Mouse (Mus musculus) kidney, embryonic 14.5 days (tissue): ENCODE measurements around the gene Mrpl14. TPM values are rescaled to one million over a fixed set of nuclear protein-coding genes. Genes with fewer than 3 reads are reported as not detected.

ENCODE experiments used
- ATAC-seq: fragments of 200-750 bp; cut with Nextera tagmentation; 2 replicates; pipeline ENCODE4 v1.8.0; 2017; ENCODE audit warnings: moderate number of reproducible peaks, mild to moderate bottlenecking, moderate TSS enrichment, moderate library complexity; ENCODE audit not compliant: low FRiP score, low TSS enrichment
- H3K27ac ChIP-seq: fragments of 300-500 bp; sonication (generic); 2 replicates; pipeline ENCODE4 v1.5.1; 2014; ENCODE audit warnings: low read depth, mild to moderate bottlenecking, low read length, moderate library complexity, mixed read lengths
- H3K27me3 ChIP-seq: fragments of 300-500 bp; sonication (generic); 2 replicates; pipeline ENCODE4 v1.6.1; 2014; ENCODE audit warnings: mild to moderate bottlenecking, low read length; ENCODE audit not compliant: control insufficient read depth, insufficient read depth
- H3K36me3 ChIP-seq: fragments of 300-500 bp; sonication (generic); 2 replicates; pipeline ENCODE4 v1.6.1; 2014; ENCODE audit warnings: low read length, mixed read lengths; ENCODE audit not compliant: control insufficient read depth, insufficient read depth
- H3K4me1 ChIP-seq: fragments of 300-500 bp; sonication (generic); 2 replicates; pipeline ENCODE4 v1.6.1; 2014; ENCODE audit warnings: low read length, mixed read lengths; ENCODE audit not compliant: control insufficient read depth, insufficient read depth
- H3K4me2 ChIP-seq: fragments of 300-500 bp; sonication (generic); replicated peaks from 2 replicates; pipeline ENCODE4 v1.6.1; 2014; ENCODE audit warnings: low read depth, mild to moderate bottlenecking, low read length
- H3K4me3 ChIP-seq: fragments of 300-500 bp; sonication (generic); 2 replicates; pipeline ENCODE4 v1.5.1; 2014; ENCODE audit warnings: mild to moderate bottlenecking, low read length
- H3K9ac ChIP-seq: fragments of 300-500 bp; sonication (generic); 2 replicates; pipeline ENCODE4 v1.6.1; 2014; ENCODE audit warnings: low read depth, mild to moderate bottlenecking, low read length, moderate library complexity
- H3K9me3 ChIP-seq: fragments of 300-500 bp; sonication (generic); 2 replicates; pipeline ENCODE4 v1.6.1; 2016; ENCODE audit warnings: low read length; ENCODE audit not compliant: control insufficient read depth
- WGBS: fragments of 180-500 bp; shearing (Covaris S2); extraction: QIAGEN DNeasy Blood & Tissue Kit; methylation state at CpG from one replicate; pipeline ENCODE4 v1.1.7; 2014; 5-methylcytosine and 5-hydroxymethylcytosine counted together
- polyA plus RNA-seq: library from polyadenylated mRNA; unstranded; fragments of >200 nt; fragmentation: Nextera tagmentation; extraction: Ambion mirVana; gene quantifications from 2 replicates; pipeline ENCODE4 v1.2.1, GENCODE M21; 2014

Gene Mrpl14
- polyA plus RNA-seq, 1 experiment from 2014 or later: 154 TPM

DNA sequence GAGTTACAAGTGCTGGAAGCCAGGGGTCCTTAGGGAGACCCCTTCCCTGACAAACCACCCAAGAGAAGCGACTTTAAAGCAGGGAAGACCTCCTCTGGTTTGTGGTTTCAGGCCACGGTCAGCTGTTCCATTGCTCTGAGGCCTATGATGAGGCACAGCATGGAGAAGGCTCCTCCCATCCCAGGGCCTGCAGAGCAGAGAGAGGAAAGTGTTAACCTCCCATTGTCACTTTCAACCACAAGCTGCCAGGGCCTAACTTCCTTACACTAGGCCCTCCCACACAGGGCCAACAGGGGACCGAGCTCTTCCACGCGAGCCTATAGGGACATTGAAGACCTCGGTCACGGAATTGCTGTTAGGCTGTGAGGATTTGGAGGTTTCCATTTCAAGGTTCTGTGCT is 17.1 kb downstream of the Mrpl14 start:
- no peak overlapping the region for H3K9ac ChIP-seq
- peaks cover 4% of the 10 kb centered on the region; the same call in 1 of the 2 replicates for H3K36me3 ChIP-seq
- H3K4me2 ChIP-seq: no peak overlapping the region
- no peaks in the 10 kb centered on the region; the same call in 1 of the 2 replicates for H3K4me1 ChIP-seq
- ATAC-seq: no peak
- no peak overlapping the region for H3K27ac ChIP-seq
- WGBS: 46% methylated on average over 7 of the region's 7 CpGs
- no peaks in the 10 kb centered on the region for H3K27me3 ChIP-seq
- no peak overlapping the region for H3K4me3 ChIP-seq
- no peaks in the 10 kb centered on the region for H3K9me3 ChIP-seq

DNA sequence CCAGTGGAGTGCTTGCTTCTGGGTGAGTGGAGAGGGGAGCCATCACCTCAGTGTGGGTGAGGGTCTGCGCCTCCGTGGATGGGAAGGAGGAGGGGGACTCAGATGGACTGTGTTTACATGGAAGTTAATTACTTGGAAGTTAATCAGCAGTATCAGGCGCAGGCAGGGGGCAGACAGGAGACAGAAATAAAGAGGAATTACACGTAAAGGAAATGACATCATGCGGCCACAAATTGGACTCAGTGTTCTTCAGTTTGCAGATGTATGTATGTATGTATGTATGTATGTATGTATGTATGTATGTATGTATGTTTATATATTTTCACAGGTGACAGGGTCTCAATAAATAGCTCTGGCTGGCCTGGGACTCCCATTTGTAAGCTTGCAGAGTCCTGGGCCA is 20.7 kb downstream of the Mrpl14 start:
- H3K27me3 ChIP-seq: no peaks in the 10 kb centered on the region
- no peak overlapping the region for H3K4me2 ChIP-seq
- no peak for ATAC-seq
- H3K36me3 ChIP-seq: no peaks in the 10 kb centered on the region
- no peak overlapping the region for H3K9ac ChIP-seq
- no peaks in the 10 kb centered on the region; the same call in 1 of the 2 replicates for H3K4me1 ChIP-seq
- H3K27ac ChIP-seq: no peak overlapping the region
- H3K9me3 ChIP-seq: no peaks in the 10 kb centered on the region
- H3K4me3 ChIP-seq: no peak overlapping the region
- 71% methylated on average over 5 of the region's 5 CpGs for WGBS

DNA sequence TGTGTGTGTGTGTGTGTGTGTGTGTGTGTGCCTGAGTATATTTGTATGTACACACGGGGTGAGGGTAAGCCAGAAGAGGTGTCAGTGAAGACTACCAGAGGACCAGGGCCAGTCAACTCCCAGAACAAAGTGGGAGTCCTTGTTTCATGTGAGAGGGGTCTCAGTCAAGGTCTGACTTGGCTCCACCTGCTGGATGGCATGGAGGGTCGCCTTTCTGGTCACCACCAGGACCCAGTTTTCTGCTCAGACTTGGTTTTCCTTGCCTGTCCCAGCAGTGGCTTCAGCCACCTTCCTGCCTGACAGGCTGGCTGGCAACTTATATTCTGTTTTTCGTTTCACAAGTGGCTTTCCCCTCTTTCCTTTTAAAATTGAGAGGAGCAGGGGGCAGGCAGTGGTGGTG is 21.3 kb downstream of the Mrpl14 start:
- no peak for ATAC-seq
- Histone ChIP-seq H3K27ac (no peak overlapping the region), H3K9me3 (no peaks in the 10 kb centered on the region), H3K4me1 (no peaks in the 10 kb centered on the region; the same call in 1 of the 2 replicates), H3K4me2 (no peak overlapping the region), H3K36me3 (no peaks in the 10 kb centered on the region), H3K4me3 (no peak overlapping the region), H3K9ac (no peak overlapping the region), H3K27me3 (no peaks in the 10 kb centered on the region)
- WGBS: 30% methylated on average over 3 of the region's 3 CpGs

DNA sequence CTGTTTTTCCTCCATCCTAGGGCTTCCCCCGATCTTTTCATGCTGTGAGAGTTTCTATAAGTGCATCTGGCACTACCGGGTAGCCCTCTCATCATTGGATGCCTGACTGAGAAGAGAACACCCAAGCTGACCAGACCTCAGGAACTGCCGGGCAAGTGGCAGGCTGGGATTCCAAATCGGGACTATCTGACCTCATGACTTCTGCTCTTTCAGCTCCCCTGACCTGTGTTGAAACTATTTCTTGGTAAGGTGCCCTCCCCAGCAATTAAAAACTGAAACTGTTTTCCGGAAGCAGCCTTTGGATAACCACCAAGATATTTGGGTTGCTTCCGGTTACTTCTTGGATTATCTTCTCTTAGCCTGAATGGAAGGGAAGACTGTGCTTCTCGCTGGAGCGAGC is 22.1 kb downstream of the Mrpl14 start:
- Histone ChIP-seq H3K27ac (no peak overlapping the region), H3K27me3 (no peaks in the 10 kb centered on the region), H3K4me1 (no peaks in the 10 kb centered on the region; the same call in 1 of the 2 replicates), H3K4me3 (no peak overlapping the region), H3K9ac (no peak overlapping the region), H3K9me3 (no peaks in the 10 kb centered on the region), H3K4me2 (no peak overlapping the region), H3K36me3 (no peaks in the 10 kb centered on the region)
- no peak for ATAC-seq
- 85% methylated on average over 8 of the region's 8 CpGs for WGBS

DNA sequence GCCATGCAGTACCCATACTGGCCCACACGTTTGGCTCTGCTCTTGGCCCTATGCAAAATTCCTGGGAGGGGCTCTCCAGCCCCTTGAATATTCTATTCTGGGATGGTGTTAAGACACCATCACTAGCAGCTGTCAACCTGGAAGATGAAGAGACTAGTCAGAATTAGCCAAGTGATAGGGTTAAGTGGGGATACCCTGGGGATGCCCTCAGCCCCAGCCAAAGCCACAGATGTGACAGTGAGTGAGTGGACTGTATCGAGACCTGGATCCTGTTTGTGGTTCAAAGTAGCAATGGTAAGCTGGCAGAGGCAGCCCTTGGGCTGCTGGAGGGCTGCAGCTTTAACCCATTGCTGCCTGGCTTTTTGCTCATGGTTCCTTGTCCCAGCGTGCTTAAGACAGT is 23.7 kb downstream of the Mrpl14 start:
- Histone ChIP-seq H3K27me3 (no peaks in the 10 kb centered on the region), H3K4me2 (no peak overlapping the region), H3K27ac (no peak overlapping the region), H3K4me3 (no peak overlapping the region), H3K4me1 (no peaks in the 10 kb centered on the region; the same call in 1 of the 2 replicates), H3K9me3 (no peaks in the 10 kb centered on the region), H3K9ac (no peak overlapping the region), H3K36me3 (no peaks in the 10 kb centered on the region)
- WGBS: 45% methylated on average over 3 of the region's 3 CpGs
- ATAC-seq: no peak

DNA sequence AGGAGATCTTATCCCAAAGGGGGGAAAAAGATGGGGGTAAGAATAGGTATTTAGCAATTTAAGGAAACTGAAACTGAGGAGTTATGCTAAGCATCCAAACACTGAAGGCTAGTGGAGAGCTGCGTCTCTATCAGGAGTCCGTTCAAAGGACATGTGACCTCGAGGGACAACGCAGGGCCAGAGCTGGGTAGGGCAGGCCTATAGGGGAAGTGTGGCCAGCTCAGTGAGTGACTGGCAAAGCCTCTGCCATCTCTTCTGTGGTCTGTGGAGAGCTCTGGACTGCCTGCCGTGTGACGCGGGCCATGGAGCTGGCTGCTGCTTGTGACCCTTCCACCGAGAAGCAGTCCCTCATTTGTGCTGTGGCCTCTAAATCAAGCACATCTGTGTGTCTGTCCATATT is 24.3 kb downstream of the Mrpl14 start:
- WGBS: 86% methylated on average over 8 of the region's 8 CpGs
- no peak overlapping the region for H3K27ac ChIP-seq
- no peak overlapping the region for H3K4me3 ChIP-seq
- no peaks in the 10 kb centered on the region for H3K27me3 ChIP-seq
- H3K4me2 ChIP-seq: no peak overlapping the region
- no peak for ATAC-seq
- H3K4me1 ChIP-seq: no peaks in the 10 kb centered on the region
- H3K9me3 ChIP-seq: no peaks in the 10 kb centered on the region
- no peak overlapping the region for H3K9ac ChIP-seq
- H3K36me3 ChIP-seq: no peaks in the 10 kb centered on the region

DNA sequence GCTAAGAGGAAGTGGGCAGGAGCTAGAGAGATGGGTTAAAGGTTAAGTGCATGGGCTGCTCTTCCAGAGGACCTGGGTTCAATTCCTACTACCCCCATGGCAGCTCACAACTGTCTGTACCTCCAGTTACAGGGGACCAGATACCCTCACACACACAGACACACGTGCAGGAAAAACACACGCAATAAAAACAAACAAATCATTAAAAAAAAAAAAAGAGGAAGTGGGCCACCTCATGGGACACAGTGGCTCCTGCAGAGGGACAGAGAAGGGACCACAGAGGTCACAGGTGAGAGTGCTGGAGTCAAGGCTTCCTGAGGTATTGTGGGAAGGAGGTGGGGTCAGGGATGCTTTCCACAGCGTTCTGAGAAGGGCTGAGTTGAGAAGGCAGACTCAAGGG is 25.4 kb downstream of the Mrpl14 start:
- no peaks in the 10 kb centered on the region for H3K4me1 ChIP-seq
- H3K4me2 ChIP-seq: no peak overlapping the region
- no peaks in the 10 kb centered on the region for H3K36me3 ChIP-seq
- no peak overlapping the region for H3K27ac ChIP-seq
- WGBS: 57% methylated on average over 3 of the region's 3 CpGs
- no peak overlapping the region for H3K9ac ChIP-seq
- H3K27me3 ChIP-seq: no peaks in the 10 kb centered on the region
- ATAC-seq: no peak
- H3K9me3 ChIP-seq: no peaks in the 10 kb centered on the region
- H3K4me3 ChIP-seq: no peak overlapping the region

DNA sequence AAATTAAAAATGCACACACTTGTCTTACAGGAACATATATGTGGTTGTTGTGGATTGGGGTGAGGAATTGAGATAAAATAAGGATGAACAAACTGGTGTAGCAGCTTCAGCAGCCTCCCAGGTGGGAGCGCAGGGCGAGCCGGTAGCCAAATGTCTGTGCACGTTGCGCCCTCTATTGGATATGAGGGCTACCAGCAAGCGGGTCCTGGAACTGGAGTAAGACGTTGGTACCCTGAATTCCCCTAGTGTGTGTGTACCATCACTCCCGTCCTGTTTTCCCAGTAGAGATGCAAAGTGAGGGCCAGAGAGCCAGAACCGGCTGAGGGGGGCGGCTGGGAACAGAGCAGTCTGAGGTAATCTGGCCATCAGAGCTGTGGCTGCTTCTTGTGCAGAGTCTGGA is 32.2 kb downstream of the Mrpl14 start:
- H3K27ac ChIP-seq: no peak overlapping the region
- no peak overlapping the region for H3K9ac ChIP-seq
- WGBS: 12% methylated on average over 10 of the region's 10 CpGs
- no peaks in the 10 kb centered on the region; the same call in 1 of the 2 replicates for H3K4me1 ChIP-seq
- no peaks in the 10 kb centered on the region for H3K27me3 ChIP-seq
- H3K36me3 ChIP-seq: no peaks in the 10 kb centered on the region
- H3K4me3 ChIP-seq: no peak overlapping the region
- peak; percentile 28; the same call in 1 of the 2 replicates for ATAC-seq
- H3K4me2 ChIP-seq: no peak overlapping the region
- no peaks in the 10 kb centered on the region for H3K9me3 ChIP-seq

DNA sequence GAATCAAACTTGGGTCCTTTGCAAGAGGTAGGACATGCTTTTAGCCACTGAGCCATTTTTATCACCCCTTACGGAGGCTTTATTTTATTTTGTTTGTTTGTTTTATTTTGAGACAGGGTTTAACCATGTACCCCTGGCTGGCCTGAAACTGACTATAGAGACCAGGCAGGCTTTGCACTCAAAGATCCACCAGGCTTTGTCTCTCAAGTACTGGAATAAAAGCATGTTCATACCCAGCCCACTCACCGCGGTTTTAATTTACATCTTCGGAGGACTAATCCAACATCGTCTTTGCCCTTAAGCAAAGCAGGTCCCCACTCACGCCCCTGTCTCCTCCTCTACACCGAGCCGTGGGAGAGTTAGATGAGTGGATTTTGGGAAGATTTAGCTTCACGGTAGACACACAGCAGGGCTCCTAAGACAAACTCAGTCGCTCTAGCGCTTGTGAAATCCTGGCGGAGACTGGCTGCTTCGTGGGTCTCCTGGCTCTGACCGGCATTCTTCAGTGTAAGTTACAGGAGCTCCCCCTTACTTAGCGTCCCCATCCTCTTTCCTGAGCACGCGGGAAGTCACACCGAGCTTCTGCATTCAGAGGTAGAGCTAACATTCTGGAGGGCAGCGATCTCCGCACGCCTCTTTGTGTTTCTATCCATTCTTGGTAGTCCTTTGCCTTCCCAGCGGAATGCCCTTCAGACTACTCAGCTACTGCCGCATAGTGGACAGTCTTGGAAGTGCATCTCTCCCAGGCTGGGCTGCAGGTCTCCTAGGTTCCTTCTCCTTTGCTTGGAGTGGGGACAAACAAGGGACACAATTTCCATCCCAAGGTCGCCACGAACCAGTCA is 37.8 kb downstream of the Mrpl14 start:
- ATAC-seq: peak; percentile 48
- H3K27me3 ChIP-seq: no peaks in the 10 kb centered on the region
- H3K4me2 ChIP-seq: peak overlapping the region; percentile 62
- no peaks in the 10 kb centered on the region for H3K9me3 ChIP-seq
- H3K4me1 ChIP-seq: 0 out of 2 replicates have a peak, but pooled peaks cover 3% of the 10 kb centered on the region
- no peaks in the 10 kb centered on the region for H3K36me3 ChIP-seq
- H3K27ac ChIP-seq: 0 out of 2 replicates have a peak overlapping the region, but pooled peaks have one; percentile 38
- H3K9ac ChIP-seq: peak overlapping the region; percentile 70
- 4% methylated on average over 25 of the region's 25 CpGs for WGBS
- peak overlapping the region; percentile 52 for H3K4me3 ChIP-seq
